Mouse (Mus musculus) heart, embryonic 12.5 days (tissue): ENCODE results near the gene Farsa. TPM values are rescaled to one million over a fixed set of nuclear protein-coding genes. Genes with fewer than 3 reads are reported as not detected.

Experiments used
- ATAC-seq: fragments of 200-750 bp; cut with Nextera tagmentation; 2 replicates; pipeline ENCODE4 v1.8.0; 2017; ENCODE audit warnings: moderate TSS enrichment, moderate library complexity; ENCODE audit not compliant: insufficient number of reproducible peaks, low FRiP score
- H3K27ac ChIP-seq: fragments of 300-500 bp; sonication (generic); 2 replicates; pipeline ENCODE4 v1.5.1; 2016; ENCODE audit warnings: mild to moderate bottlenecking, moderate library complexity; ENCODE audit not compliant: poor library complexity, severe bottlenecking
- H3K27me3 ChIP-seq: fragments of 300-500 bp; sonication (generic); replicated peaks from 2 replicates; pipeline ENCODE4 v1.6.1; 2016; ENCODE audit warnings: mild to moderate bottlenecking, moderate library complexity
- H3K36me3 ChIP-seq: fragments of 300-500 bp; sonication (generic); 2 replicates; pipeline ENCODE4 v1.6.1; 2016; ENCODE audit warnings: mild to moderate bottlenecking, moderate library complexity
- H3K4me1 ChIP-seq: fragments of 300-500 bp; sonication (generic); replicated peaks from 2 replicates; pipeline ENCODE4 v1.6.1; 2016; ENCODE audit warnings: mild to moderate bottlenecking
- H3K4me2 ChIP-seq: fragments of 300-500 bp; sonication (generic); 2 replicates; pipeline ENCODE4 v1.6.1; 2016; ENCODE audit warnings: mild to moderate bottlenecking, moderate library complexity
- H3K4me3 ChIP-seq: fragments of 300-500 bp; sonication (generic); 2 replicates; pipeline ENCODE4 v1.5.1; 2016; ENCODE audit warnings: mild to moderate bottlenecking
- H3K9ac ChIP-seq: fragments of 300-500 bp; sonication (generic); 2 replicates; pipeline ENCODE4 v1.6.1; 2016; ENCODE audit warnings: mild to moderate bottlenecking, moderate library complexity
- H3K9me3 ChIP-seq: fragments of 300-500 bp; sonication (generic); replicated peaks from 2 replicates; pipeline ENCODE4 v1.6.1; 2016; ENCODE audit warnings: mild to moderate bottlenecking, moderate library complexity
- WGBS: fragments of 180-500 bp; shearing (Covaris S2); methylation state at CpG from one replicate; pipeline ENCODE4 v1.1.7; 2016; 5-methylcytosine and 5-hydroxymethylcytosine counted together
- polyA plus RNA-seq: library from polyadenylated mRNA; unstranded; fragments of >200 nt; fragmentation: Nextera tagmentation; extraction: Ambion mirVana; gene quantifications from 2 replicates; pipeline ENCODE4 v1.2.1, GENCODE M21; 2016

The Farsa gene
- polyA plus RNA-seq, 1 experiment from 2014 or later = 53.6 TPM

DNA sequence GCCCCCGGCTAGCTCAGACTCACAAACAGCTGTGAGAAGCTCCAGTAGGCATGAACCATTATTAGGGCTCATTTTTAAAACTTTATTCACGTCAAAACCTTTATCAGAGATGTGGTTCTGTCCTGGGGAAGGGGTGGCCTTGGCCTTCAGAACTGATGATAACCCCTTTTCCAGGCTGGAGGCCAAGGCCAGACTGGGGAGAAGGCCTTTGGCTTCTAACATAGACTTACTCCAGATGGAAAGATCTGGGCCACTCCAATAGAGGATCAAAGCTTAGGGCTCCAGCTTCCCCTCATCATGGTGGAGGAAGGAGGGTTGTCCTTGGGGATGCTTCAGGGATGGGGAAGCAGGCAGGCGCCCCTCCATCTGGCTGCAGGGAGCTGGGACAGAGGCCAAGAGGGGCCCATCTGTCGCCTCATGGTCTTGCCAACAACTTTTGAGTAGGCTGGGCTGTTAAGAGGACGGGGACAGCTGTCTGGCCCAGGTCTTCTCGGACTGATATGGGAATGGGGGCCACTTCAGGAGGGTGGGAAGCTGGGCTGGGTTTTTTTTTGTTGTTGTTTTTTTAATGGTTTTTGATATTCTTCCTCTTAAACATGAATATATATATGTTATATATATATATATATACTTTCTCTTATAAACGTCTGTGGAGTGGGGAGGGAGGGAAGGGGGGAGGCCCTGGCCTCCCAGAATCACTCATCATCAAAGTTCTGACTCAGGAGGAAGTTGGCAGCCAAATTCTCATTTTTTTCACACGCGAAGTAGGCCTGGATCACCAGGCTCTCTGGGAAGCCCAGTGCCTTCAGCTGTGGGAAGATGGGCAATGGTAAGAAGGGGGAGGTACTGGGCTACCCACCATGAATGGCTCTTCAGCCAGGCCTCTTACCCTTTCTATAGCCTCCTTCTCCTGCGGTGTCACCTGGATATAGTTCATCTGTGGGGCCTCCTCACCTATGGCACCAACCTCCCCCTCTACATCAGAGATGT lies 21.6 kb upstream of the Farsa start:
- no peak overlapping the region for H3K9ac ChIP-seq
- H3K4me1 ChIP-seq = peaks cover 39% of the 10 kb centered on the region
- no peak overlapping the region for H3K4me2 ChIP-seq
- no peaks in the 10 kb centered on the region for H3K27me3 ChIP-seq
- H3K27ac ChIP-seq = no peak overlapping the region
- H3K4me3 ChIP-seq = no peak overlapping the region
- peaks cover 56% of the 10 kb centered on the region for H3K36me3 ChIP-seq
- H3K9me3 ChIP-seq = no peaks in the 10 kb centered on the region
- 68% methylated on average over 10 of the region's 10 CpGs for WGBS
- no peak for ATAC-seq

DNA sequence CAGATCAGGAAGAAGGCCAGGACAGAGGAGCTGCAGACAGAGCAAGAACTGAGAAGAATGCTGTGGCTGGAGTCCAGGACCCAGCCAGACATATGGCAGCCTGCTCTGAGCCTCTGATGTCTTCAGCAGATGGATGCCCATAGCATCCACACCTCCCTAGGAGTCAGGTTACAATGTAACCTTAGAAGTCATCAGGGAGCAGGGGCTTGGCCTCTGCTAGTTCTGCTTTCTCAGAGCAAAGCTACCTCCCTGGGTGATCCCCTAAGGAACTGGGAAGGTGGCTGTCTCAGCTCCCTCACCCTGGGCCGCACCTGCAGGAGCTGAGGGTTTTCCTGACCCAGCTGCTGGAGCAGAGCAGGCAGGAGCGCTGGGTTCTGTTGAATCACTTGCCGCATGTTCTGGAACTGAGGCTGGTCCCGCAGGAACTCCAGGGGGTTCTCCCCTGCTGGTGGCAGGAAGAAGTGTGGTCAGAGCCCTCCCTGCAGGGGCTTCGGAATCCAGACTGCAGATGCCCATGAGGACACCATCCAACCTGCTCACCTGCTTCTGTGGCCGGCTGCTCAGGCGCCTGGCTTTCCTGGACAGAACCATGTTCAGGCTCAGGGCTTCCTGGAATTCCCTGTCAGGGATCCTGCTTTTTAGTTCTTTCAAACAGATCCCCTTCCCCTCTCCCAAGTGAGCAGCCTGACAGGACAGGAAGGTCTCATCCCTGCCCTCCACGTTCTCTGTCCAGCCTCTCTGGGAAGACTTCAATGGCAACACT lies 19.5 kb upstream of the Farsa start:
- H3K4me3 ChIP-seq = peak overlapping the region; percentile 9
- no peaks in the 10 kb centered on the region for H3K9me3 ChIP-seq
- H3K36me3 ChIP-seq = peaks cover 66% of the 10 kb centered on the region
- peak overlapping the region; percentile 12; the same call in 1 of the 2 replicates for H3K4me2 ChIP-seq
- ATAC-seq = no peak
- H3K4me1 ChIP-seq = peaks cover 39% of the 10 kb centered on the region
- no peak overlapping the region for H3K27ac ChIP-seq
- no peaks in the 10 kb centered on the region for H3K27me3 ChIP-seq
- no peak overlapping the region for H3K9ac ChIP-seq
- 48% methylated on average over 8 of the region's 8 CpGs for WGBS

DNA sequence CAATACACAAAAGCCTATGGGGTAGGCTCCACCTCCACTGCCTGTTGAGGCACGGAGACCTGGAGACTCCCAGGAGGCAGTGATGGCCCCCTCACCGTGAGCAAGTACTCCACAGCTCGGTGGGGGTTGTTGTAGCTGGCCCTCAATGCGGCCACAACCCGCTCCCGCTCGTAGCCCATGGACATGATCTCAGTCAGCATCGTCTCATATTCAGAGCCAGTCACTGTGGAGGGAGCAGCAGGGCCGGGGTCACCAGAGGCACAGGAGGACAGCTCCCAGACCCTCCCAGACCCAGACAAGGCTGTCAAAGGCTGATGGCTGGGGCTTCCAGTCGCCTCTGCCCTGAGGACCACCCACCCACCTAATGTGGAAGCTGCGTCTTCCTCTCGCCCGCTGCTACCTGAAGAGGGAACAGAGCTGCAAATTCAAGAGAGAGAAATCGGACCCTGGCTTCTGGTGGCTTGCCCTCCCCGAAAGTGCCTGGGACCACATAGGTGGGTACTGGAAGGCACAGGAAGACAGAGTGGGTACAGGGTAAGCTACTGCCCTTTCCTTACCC lies 18.8 kb upstream of the Farsa start:
- no peaks in the 10 kb centered on the region for H3K27me3 ChIP-seq
- H3K4me2 ChIP-seq = peak overlapping the region; percentile 68
- no peak overlapping the region for H3K9ac ChIP-seq
- no peak for ATAC-seq
- 81% methylated on average over 15 of the region's 15 CpGs for WGBS
- H3K4me3 ChIP-seq = peak overlapping the region; percentile 9; the same call in 1 of the 2 replicates
- H3K27ac ChIP-seq = no peak overlapping the region
- H3K4me1 ChIP-seq = peaks cover 36% of the 10 kb centered on the region
- H3K36me3 ChIP-seq = peaks cover 72% of the 10 kb centered on the region
- no peaks in the 10 kb centered on the region for H3K9me3 ChIP-seq

DNA sequence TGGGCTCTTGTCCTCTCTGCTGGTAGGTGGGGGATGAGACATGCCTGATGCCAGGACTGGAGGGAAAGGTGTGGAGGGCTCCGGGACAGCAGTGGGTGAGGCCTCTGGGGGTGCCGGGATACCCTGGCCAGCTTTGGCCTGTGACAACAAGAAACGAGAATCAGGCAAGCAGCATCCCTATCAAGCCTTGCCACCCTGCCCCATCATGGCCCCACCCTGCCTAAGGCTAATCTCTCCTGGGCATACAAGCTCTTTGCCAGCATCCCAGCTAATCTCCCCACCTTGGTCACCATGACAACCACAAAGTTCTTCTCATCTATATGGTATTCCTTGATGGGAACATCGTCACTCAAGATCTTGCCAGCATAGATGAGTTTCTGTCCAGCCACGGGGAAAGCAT lies 18.3 kb upstream of the Farsa start:
- H3K9me3 ChIP-seq = no peaks in the 10 kb centered on the region
- H3K4me1 ChIP-seq = peaks cover 30% of the 10 kb centered on the region
- no peaks in the 10 kb centered on the region for H3K27me3 ChIP-seq
- ATAC-seq = peak; percentile 75
- peak overlapping the region; percentile 9; the same call in 1 of the 2 replicates for H3K4me3 ChIP-seq
- no peak overlapping the region for H3K9ac ChIP-seq
- peak overlapping the region; percentile 68 for H3K4me2 ChIP-seq
- peaks cover 78% of the 10 kb centered on the region for H3K36me3 ChIP-seq
- H3K27ac ChIP-seq = no peak overlapping the region
- WGBS = 76% methylated on average over 5 of the region's 5 CpGs

DNA sequence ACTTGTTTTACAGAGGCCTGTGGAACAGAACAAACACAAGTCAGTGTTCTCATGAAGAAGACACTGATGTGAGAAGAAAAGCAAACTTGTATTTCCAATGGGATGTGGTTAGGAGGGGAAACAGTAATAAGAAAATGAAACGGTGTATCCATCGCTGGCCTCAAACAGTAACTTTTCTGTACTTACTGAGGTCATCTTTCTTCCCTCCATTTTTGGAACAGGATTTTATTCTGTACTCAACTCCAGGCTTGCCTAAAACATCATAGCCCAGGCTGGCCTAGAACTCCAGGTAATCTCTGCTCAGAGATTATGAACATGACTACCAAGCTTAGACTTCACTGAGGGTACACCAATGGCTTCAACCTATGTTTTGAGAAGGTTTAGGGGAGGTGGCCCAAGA lies 17.4 kb upstream of the Farsa start:
- 89% methylated on average over 2 of the region's 2 CpGs for WGBS
- peaks cover 79% of the 10 kb centered on the region for H3K36me3 ChIP-seq
- H3K27ac ChIP-seq = no peak overlapping the region
- H3K4me2 ChIP-seq = peak overlapping the region; percentile 68
- H3K9me3 ChIP-seq = no peaks in the 10 kb centered on the region
- H3K9ac ChIP-seq = peak overlapping the region; percentile 97
- no peak for ATAC-seq
- H3K4me3 ChIP-seq = peak overlapping the region; percentile 91
- H3K4me1 ChIP-seq = peaks cover 35% of the 10 kb centered on the region
- no peaks in the 10 kb centered on the region for H3K27me3 ChIP-seq

DNA sequence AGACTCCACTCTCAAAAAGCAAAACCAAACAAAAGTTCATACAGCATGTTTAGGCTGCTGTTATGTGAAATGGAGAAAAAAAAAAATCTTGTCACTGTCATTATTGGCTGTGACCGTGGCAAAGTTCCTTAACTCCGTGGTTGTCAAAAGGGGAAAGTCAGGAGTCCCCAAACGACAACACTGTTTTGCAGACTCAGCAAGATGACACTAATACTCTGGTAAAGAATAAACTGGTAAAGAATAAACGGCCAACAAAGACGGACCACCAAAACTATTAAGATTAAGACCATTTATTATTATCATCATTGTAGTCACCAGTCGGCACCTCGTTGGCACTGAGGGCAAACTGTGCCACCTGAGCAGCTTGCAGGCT lies 16.9 kb upstream of the Farsa start:
- Histone ChIP-seq H3K27ac (peak overlapping the region; percentile 93), H3K36me3 (peaks cover 79% of the 10 kb centered on the region), H3K27me3 (no peaks in the 10 kb centered on the region), H3K9ac (peak overlapping the region; percentile 97), H3K9me3 (no peaks in the 10 kb centered on the region), H3K4me3 (peak overlapping the region; percentile 91), H3K4me2 (peak overlapping the region; percentile 68), H3K4me1 (peaks cover 35% of the 10 kb centered on the region)
- WGBS = 3% methylated on average over 7 of the region's 7 CpGs
- no peak for ATAC-seq

DNA sequence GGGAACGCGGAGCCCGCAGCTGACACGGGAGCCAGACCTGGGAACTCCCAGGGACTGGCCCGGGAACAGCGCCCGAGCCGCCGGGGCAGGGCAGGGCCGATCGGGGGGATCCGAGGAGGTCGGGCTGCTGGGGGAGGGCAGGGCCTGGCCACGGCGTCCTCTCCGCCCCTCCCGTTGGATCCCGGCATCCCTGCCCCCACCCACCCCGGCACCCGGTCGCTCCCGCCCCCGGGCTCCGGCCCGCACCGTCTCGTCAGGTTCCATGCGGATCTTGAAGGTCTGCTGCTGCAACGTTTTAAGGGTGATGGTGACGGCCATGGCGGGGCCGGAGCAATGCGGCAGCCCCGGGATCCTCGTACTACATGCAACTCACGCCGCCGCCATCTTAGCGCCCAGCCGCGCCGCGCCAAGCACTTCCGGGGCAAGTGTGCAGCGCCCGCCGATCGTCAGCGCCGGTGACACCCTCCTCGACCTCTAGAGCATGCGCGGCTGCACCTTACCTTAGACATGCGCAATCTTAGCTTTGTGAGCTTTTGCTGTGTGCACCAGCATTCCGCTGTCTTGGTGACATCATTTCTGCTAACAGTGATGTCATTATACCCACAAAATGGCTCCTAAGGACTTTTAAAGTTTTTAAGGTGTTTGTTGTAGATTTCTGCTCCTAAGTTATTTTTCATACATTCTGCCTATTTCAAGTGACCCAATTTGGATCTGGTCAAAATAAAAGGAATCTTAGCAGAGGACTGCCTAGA lies 16.4 kb upstream of the Farsa start, which contains the start of gene Rad23a:
Gene Rad23a (minus strand): TSS at position 418 of the 752 bp plus-strand sequence.
- Histone ChIP-seq H3K27ac (peak within 1 kb of the TSS; percentile 93), H3K9ac (peak within 1 kb of the TSS; percentile 97), H3K27me3 (no peaks in the 10 kb centered on the region), H3K9me3 (no peaks in the 10 kb centered on the region), H3K36me3 (peaks cover 79% of the 10 kb centered on the region), H3K4me1 (peaks cover 36% of the 10 kb centered on the region), H3K4me3 (peak within 1 kb of the TSS; percentile 91), H3K4me2 (peak within 1 kb of the TSS; percentile 68)
- under 1% methylated on average over 49 of the region's 55 CpGs for WGBS
- ATAC-seq = peak; percentile 91

DNA sequence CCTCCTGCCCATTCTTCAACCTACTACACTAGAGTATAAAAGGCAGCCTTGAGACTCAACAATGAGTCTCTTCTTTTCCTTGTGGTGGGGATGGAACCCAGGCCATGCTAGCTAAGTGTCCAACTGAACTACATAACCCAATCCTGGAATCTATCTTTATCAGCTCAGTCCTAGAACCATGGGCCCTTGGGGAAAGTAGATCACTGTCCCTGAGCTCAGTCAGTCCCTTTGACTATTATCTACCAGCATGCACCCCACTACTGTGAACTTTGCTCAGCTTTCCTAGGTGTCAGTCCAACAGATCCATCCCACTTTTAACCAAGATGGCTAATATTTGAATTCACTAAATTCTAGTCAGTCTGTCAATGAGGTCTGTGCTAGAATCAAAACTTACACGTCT lies 15.3 kb upstream of the Farsa start:
- Histone ChIP-seq H3K27me3 (no peaks in the 10 kb centered on the region), H3K9me3 (no peaks in the 10 kb centered on the region), H3K4me1 (peaks cover 34% of the 10 kb centered on the region), H3K9ac (no peak overlapping the region), H3K4me3 (no peak overlapping the region), H3K36me3 (peaks cover 68% of the 10 kb centered on the region), H3K4me2 (no peak overlapping the region), H3K27ac (no peak overlapping the region)
- 88% methylated on average over 1 of the region's 1 CpGs for WGBS
- ATAC-seq = no peak

DNA sequence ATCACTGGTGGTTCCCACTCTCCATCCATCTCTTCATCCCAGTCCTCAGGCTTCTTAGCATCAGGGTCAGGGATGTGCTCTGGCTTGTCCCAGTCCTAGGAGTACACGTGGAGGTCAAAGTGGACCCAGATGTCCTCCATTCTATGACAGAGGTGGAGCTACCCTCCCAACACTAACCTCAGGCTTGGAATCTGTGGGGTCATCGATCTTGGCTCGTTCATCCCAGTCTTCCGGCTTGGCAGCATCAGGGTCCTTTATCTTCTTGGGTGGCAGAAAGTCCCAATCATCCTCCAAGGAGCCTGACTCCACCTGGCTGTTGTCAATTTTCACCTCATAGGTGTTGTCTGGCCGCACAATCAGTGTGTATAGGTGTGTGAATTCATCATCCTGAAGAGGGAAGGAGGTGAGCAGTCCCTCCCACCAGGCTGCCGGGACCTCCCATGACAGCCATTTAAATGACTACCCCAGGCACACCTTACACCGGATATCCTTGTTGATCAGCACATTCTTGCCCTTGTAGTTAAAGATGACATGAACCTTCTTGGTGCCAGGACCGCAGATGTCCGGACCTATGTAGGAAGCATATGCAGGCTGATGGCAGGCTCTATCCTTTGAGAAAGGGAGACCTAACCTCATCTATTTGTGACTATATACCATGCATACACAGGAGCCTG lies 12.3 kb upstream of the Farsa start:
- peak overlapping the region; percentile 96 for H3K9ac ChIP-seq
- H3K4me3 ChIP-seq = peak overlapping the region; percentile 91
- H3K36me3 ChIP-seq = peaks cover 41% of the 10 kb centered on the region
- H3K27ac ChIP-seq = peak overlapping the region; percentile 13; the same call in 1 of the 2 replicates
- H3K9me3 ChIP-seq = no peaks in the 10 kb centered on the region
- 83% methylated on average over 9 of the region's 9 CpGs for WGBS
- H3K27me3 ChIP-seq = no peaks in the 10 kb centered on the region
- ATAC-seq = no peak
- peak overlapping the region; percentile 72 for H3K4me2 ChIP-seq
- peaks cover 31% of the 10 kb centered on the region for H3K4me1 ChIP-seq
